Mouse (Mus musculus) kidney, postnatal 0 days (tissue): ENCODE measurements at regions not wholly inside any gene's neighbourhood (a gene's known extent, or its start where the extent isn't known, plus 50 kb on each side); places are given as distances from the start of the nearest gene placed in this dataset.

Experiments
- ATAC-seq: fragments of 200-750 bp; cut with Nextera tagmentation; replicated peaks from 2 replicates; pipeline ENCODE4 v1.8.0; 2017; ENCODE audit warnings: low read depth, moderate number of reproducible peaks, moderate TSS enrichment, moderate library complexity; ENCODE audit not compliant: low FRiP score
- DNase-seq: peaks from one replicate; pipeline ENCODE4 v3.0.0-alpha.2; 2016; ENCODE audit warnings: low spot score
- H3K27ac ChIP-seq: fragments of 300-500 bp; sonication (generic); 2 replicates; pipeline ENCODE4 v1.5.1; 2014; ENCODE audit warnings: mild to moderate bottlenecking
- H3K27me3 ChIP-seq: fragments of 300-500 bp; sonication (generic); 2 replicates; pipeline ENCODE4 v1.6.1; 2014; ENCODE audit warnings: low read length, mixed read lengths; ENCODE audit not compliant: insufficient read depth
- H3K36me3 ChIP-seq: fragments of 300-500 bp; sonication (generic); 2 replicates; pipeline ENCODE4 v1.6.1; 2014; ENCODE audit warnings: low read length, mixed read lengths; ENCODE audit not compliant: insufficient read depth
- H3K4me1 ChIP-seq: fragments of 300-500 bp; sonication (generic); replicated peaks from 2 replicates; pipeline ENCODE4 v1.6.1; 2014; ENCODE audit warnings: antibody characterized with exemption, low read length, mixed read lengths; ENCODE audit not compliant: insufficient read depth
- H3K4me2 ChIP-seq: fragments of 300-500 bp; sonication (generic); 2 replicates; pipeline ENCODE4 v1.6.1; 2014; ENCODE audit warnings: mild to moderate bottlenecking, low read length, moderate library complexity, mixed read lengths
- H3K4me3 ChIP-seq: fragments of 300-500 bp; sonication (generic); replicated peaks from 2 replicates; pipeline ENCODE4 v1.5.1; 2014; ENCODE audit warnings: low read depth, low read length
- H3K9ac ChIP-seq: fragments of 300-500 bp; sonication (generic); 2 replicates; pipeline ENCODE4 v1.6.1; 2014; ENCODE audit warnings: low read depth, low read length
- H3K9me3 ChIP-seq: fragments of 300-500 bp; sonication (generic); replicated peaks from 2 replicates; pipeline ENCODE4 v1.6.1; 2016; ENCODE audit warnings: low read length, inconsistent platforms, mixed read lengths
- CTCF ChIP-seq: IDR thresholded peaks from 2 replicates; pipeline ENCODE4 v1.5.1; 2016; ENCODE audit warnings: antibody characterized with exemption, low read depth, mild to moderate bottlenecking, moderate library complexity
- WGBS: fragments of 180-500 bp; shearing (Covaris S2); extraction: QIAGEN DNeasy Blood & Tissue Kit; methylation state at CpG from one replicate; pipeline ENCODE4 v1.1.7; 2014; 5-methylcytosine and 5-hydroxymethylcytosine counted together

DNA sequence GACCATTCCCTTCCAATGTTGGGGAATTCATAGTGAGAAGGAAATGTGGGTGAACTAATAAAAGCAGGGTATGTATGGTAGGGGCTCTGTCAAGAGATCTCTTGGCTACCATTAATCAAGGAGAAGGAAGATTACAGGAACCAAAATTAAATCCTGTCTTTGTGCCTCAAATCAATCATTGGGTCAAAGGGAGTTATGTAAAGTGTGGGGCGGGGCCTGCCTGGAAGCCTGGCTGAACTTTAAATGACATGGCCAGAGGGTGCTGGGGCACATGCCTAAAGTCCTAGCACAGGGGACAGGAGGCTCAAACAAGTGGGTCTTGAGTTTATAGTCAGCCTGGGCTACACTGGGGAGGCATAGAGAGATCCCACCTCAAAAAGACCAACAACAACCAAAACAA is 259.0 kb upstream of the Zfp64 start:
- Histone ChIP-seq H3K4me3 (no peak overlapping the region), H3K4me1 (no peaks in the 10 kb centered on the region), H3K9me3 (no peaks in the 10 kb centered on the region), H3K27me3 (no peaks in the 10 kb centered on the region), H3K4me2 (no peak overlapping the region), H3K9ac (no peak overlapping the region), H3K36me3 (no peaks in the 10 kb centered on the region), H3K27ac (no peak overlapping the region)
- DNase-seq: no peak
- no peak for TF ChIP-seq CTCF
- 94% methylated on average over 1 of the region's 1 CpGs for WGBS
- no peak for ATAC-seq

DNA sequence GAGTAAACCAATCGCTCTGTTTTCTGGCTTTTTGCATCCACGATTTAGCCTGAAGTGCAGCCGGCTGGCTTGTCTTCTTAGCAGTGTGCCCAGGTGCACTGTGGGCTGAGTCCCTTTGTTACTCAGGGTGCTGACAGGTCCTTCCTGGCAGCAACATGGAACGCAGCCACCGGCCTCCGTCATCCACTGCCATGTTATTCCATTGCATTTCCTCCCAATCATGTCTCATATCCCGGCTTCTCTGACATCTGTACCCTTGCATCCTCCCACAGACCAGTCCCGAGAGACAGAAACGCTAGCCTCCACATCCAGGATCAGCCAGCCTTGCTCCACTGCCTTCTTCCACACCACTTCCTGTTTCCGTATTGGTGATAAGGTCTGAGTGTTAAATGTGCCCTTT is 257.9 kb upstream of the Zfp64 start:
- Histone ChIP-seq H3K4me2 (peak overlapping the region; percentile 10; the same call in 1 of the 2 replicates), H3K4me1 (no peaks in the 10 kb centered on the region), H3K36me3 (no peaks in the 10 kb centered on the region), H3K4me3 (no peak overlapping the region), H3K9me3 (no peaks in the 10 kb centered on the region), H3K27ac (no peak overlapping the region), H3K9ac (no peak overlapping the region), H3K27me3 (no peaks in the 10 kb centered on the region)
- 11% methylated on average over 10 of the region's 10 CpGs for WGBS
- ATAC-seq (no peak), DNase-seq (peak; percentile 74)
- TF ChIP-seq CTCF: no peak

GRCm38 (mm10) chr2:169212676-169213257 is 257.4 kb upstream of the Zfp64 start:
- TF ChIP-seq CTCF: no peak
- no peak overlapping the region for H3K9ac ChIP-seq
- no peaks in the 10 kb centered on the region for H3K27me3 ChIP-seq
- ATAC-seq (no peak), DNase-seq (peak; percentile 88)
- H3K36me3 ChIP-seq: no peaks in the 10 kb centered on the region
- H3K27ac ChIP-seq: no peak overlapping the region
- H3K9me3 ChIP-seq: no peaks in the 10 kb centered on the region
- no peaks in the 10 kb centered on the region for H3K4me1 ChIP-seq
- no peak overlapping the region for H3K4me3 ChIP-seq
- H3K4me2 ChIP-seq: peak overlapping the region; percentile 10; the same call in 1 of the 2 replicates
- WGBS: 7% methylated on average over 3 of the region's 3 CpGs

DNA sequence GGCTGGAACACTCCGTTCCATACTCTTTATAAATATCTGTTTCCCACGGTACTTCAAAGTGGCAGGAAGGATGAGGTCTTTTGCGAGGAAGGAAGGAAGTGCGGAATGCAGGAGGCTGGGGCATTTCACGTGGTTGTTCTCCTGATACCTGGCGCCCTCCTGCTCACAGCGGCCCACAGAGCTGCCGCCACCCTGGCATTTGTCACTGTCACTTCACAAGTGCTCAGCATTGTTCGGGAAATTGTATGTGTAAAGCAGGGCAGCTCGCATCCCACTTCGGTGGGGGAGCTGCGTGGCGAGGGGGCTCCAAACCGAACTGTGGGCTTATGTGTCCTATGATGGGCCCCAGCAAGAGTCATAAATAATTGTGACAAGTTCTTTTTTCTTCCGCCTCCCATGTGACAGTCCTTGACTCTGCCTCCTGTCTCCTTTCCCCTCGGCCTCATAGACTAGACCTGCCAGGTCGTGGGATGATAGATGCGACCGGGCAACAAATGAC is 248.9 kb upstream of the Zfp64 start:
- WGBS: 20% methylated on average over 19 of the region's 19 CpGs
- H3K27ac ChIP-seq: no peak overlapping the region
- H3K27me3 ChIP-seq: no peaks in the 10 kb centered on the region
- no peak for ATAC-seq
- TF ChIP-seq CTCF: no peak
- H3K36me3 ChIP-seq: no peaks in the 10 kb centered on the region
- no peaks in the 10 kb centered on the region for H3K4me1 ChIP-seq
- no peaks in the 10 kb centered on the region for H3K9me3 ChIP-seq
- DNase-seq: peak; percentile 53
- H3K4me3 ChIP-seq: no peak overlapping the region
- peak overlapping the region; percentile 19 for H3K4me2 ChIP-seq
- H3K9ac ChIP-seq: no peak overlapping the region

DNA sequence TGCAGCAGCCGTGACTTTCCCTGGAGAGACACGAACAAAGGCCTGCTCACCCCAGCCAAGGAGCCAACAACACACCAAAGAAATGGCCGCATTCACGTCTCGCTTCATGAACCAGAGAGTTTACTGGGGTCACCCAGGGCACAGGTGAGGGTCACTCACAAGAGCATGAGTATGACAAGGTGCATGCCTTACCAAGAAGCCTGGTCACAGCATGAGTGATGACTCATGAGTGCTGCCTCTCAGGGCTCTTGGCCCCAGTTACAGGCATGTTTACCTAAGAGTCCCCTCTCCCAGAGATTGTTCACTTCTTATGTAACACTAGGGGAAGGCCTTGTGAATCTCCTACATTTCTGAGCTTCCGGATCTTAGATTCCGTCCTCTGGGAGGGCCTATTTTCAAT is 236.6 kb upstream of the Zfp64 start:
- ATAC-seq: 0 out of 2 replicates have a peak, but pooled peaks have one; percentile 52

DNA sequence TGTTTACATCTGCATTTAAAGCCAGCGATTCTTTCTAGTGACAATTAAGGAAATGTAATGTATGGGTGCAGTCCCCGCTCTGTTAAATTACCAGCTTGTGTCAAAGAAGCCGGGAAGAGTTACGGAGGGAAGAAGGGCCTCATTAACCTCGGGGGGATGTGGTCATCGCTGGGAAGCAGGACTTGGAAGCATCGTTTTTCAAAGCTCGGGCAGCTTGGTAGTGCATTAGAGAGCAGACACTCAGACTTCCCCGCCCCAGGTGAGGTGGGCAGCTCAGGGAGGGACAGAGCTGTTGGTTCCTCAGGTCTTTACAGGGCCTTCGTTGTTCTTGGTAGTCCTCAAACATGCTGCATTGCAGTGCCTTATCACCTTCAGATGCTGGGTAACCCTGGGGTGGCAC is 236.1 kb upstream of the Zfp64 start:
- Histone ChIP-seq H3K9ac (no peak overlapping the region), H3K4me1 (0 out of 2 replicates have a peak, but pooled peaks cover 6% of the 10 kb centered on the region), H3K27ac (no peak overlapping the region), H3K4me3 (no peak overlapping the region), H3K4me2 (no peak overlapping the region), H3K36me3 (no peaks in the 10 kb centered on the region), H3K9me3 (no peaks in the 10 kb centered on the region), H3K27me3 (no peaks in the 10 kb centered on the region)
- TF ChIP-seq CTCF: no peak
- 16% methylated on average over 10 of the region's 10 CpGs for WGBS
- no peak for ATAC-seq
- DNase-seq: peak; percentile 74

More for the DNA sequence above, 236.6 kb upstream of the Zfp64 start:
- TF ChIP-seq CTCF: no peak
- DNase-seq: peak; percentile 15
- no peak overlapping the region for H3K4me3 ChIP-seq
- H3K9ac ChIP-seq: no peak overlapping the region
- H3K4me1 ChIP-seq: 0 out of 2 replicates have a peak, but pooled peaks cover 6% of the 10 kb centered on the region
- H3K4me2 ChIP-seq: no peak overlapping the region
- H3K9me3 ChIP-seq: no peaks in the 10 kb centered on the region
- no peaks in the 10 kb centered on the region for H3K36me3 ChIP-seq
- no peaks in the 10 kb centered on the region for H3K27me3 ChIP-seq
- WGBS: 54% methylated on average over 7 of the region's 7 CpGs
- H3K27ac ChIP-seq: no peak overlapping the region

DNA sequence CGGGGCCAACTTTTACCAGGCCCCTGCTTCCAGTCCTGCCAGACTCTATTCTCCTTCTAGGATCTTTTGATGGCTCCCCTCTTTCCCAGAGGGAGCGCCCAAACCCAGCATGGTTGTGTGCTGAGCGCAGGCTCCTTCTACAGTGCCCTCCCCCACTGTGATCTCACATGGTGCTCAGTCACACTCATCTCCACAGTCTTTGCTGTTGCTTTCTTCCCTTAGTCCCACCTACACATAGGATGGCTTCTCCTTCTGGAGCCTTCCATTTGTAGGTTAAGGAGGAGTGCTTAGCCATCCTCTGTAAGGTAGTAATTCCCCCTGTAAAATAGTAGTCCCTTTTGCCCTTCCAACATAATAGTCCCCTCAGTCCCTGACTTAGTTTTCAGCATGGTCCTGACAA is 222.2 kb upstream of the Zfp64 start:
- no peak for DNase-seq
- H3K27me3 ChIP-seq: no peaks in the 10 kb centered on the region
- H3K27ac ChIP-seq: no peak overlapping the region
- no peak overlapping the region for H3K4me3 ChIP-seq
- H3K4me1 ChIP-seq: no peaks in the 10 kb centered on the region
- 91% methylated on average over 3 of the region's 3 CpGs for WGBS
- no peak for ATAC-seq
- TF ChIP-seq CTCF: no peak
- H3K4me2 ChIP-seq: no peak overlapping the region
- H3K9ac ChIP-seq: no peak overlapping the region
- no peaks in the 10 kb centered on the region for H3K9me3 ChIP-seq
- no peaks in the 10 kb centered on the region for H3K36me3 ChIP-seq
